Mouse (Mus musculus) kidney, adult 18-20 months (tissue): ENCODE results near the gene Ndufb5.
"Not testable (repeated sequence)": the region's sequence is repeated elsewhere in the genome, so short reads cannot be mapped to it uniquely, and the experiment has no call there.

Experiments
- DNase-seq: peaks from one replicate; pipeline ENCODE4 v3.0.0; 2021

The Ndufb5 gene

GRCm38 (mm10) chr3:32736244-32737171 lies at the start of gene Ndufb5:
TSS of gene Ndufb5 (plus strand) at chr3:32736990.
- DNase-seq, result peak; percentile 99

GRCm38 (mm10) chr3:32687156-32687555 lies 49.6 kb upstream of the Ndufb5 start:
- DNase-seq, result no peak

- DNase-seq, result no peak
These were observed 47.2 kb upstream of the Ndufb5 start for GRCm38 (mm10) chr3:32689567-32689999.

GRCm38 (mm10) chr3:32690008-32690407 lies 46.8 kb upstream of the Ndufb5 start:
- no peak for DNase-seq

- DNase-seq, result no peak
These were observed 45.9 kb upstream of the Ndufb5 start for GRCm38 (mm10) chr3:32690901-32691300.

- no peak for DNase-seq
These were observed 44.9 kb upstream of the Ndufb5 start for GRCm38 (mm10) chr3:32691841-32692240.

- DNase-seq, result no peak
These were observed 42.6 kb upstream of the Ndufb5 start for GRCm38 (mm10) chr3:32694211-32694610.

- no peak for DNase-seq
These were observed 41.8 kb upstream of the Ndufb5 start for GRCm38 (mm10) chr3:32694737-32695582.

GRCm38 (mm10) chr3:32695583-32695980 lies 41.2 kb upstream of the Ndufb5 start:
- no peak for DNase-seq

GRCm38 (mm10) chr3:32698228-32698863 lies 38.4 kb upstream of the Ndufb5 start:
- DNase-seq, result peak; percentile 91

GRCm38 (mm10) chr3:32704021-32704420 lies 32.8 kb upstream of the Ndufb5 start:
- DNase-seq, result not testable (repeated sequence)

- not testable (repeated sequence) for DNase-seq
These were observed 32.2 kb upstream of the Ndufb5 start for GRCm38 (mm10) chr3:32704632-32705031.

- DNase-seq, result not testable (repeated sequence)
These were observed 31.0 kb upstream of the Ndufb5 start, which contains the start of gene Actl6a for GRCm38 (mm10) chr3:32705647-32706348. TSS of gene Actl6a (plus strand) at chr3:32706298.

- DNase-seq, result no peak
These were observed 28.8 kb upstream of the Ndufb5 start for GRCm38 (mm10) chr3:32708052-32708367.

- peak; percentile 99 for DNase-seq
These were observed 28.2 kb upstream of the Ndufb5 start for GRCm38 (mm10) chr3:32708368-32709231.

- no peak for DNase-seq
These were observed 27.4 kb upstream of the Ndufb5 start for GRCm38 (mm10) chr3:32709388-32709787.

- no peak for DNase-seq
These were observed 23.1 kb upstream of the Ndufb5 start for GRCm38 (mm10) chr3:32713711-32714110.

- not testable (repeated sequence) for DNase-seq
These were observed 19.4 kb upstream of the Ndufb5 start for GRCm38 (mm10) chr3:32717403-32717802.

GRCm38 (mm10) chr3:32718271-32718670 lies 18.5 kb upstream of the Ndufb5 start:
- DNase-seq, result no peak

GRCm38 (mm10) chr3:32724191-32724590 lies 12.6 kb upstream of the Ndufb5 start:
- DNase-seq, result no peak

- no peak for DNase-seq
These were observed 10.8 kb upstream of the Ndufb5 start for GRCm38 (mm10) chr3:32725951-32726350.
